Mouse (Mus musculus) layer of hippocampus, postnatal 10 days (tissue): ENCODE measurements around the gene Matn3. TPM values are rescaled to one million over a fixed set of nuclear protein-coding genes. Genes with fewer than 3 reads are reported as not detected.
A peak's percentile ranks its signal among the peaks of the same experiment; 100 is the strongest.
"Not testable (repeated sequence)": the region's sequence is repeated elsewhere in the genome, so short reads cannot be mapped to it uniquely, and the experiment has no call there.

Source experiments
- DNase-seq, 2 experiments: peaks; one replicate each; pipeline ENCODE4 v3.0.0; 2021; ENCODE audit warnings: low spot score in 2 of 2
- total RNA-seq, 2 experiments: library from RNA; stranded (reverse); gene quantifications; 2 replicates each; pipeline ENCODE4 v1.2.3; 2021

The Matn3 gene
- total RNA-seq, 2 experiments from 2014 or later, result 0.11 TPM; not detected in 1

GRCm38 (mm10) chr12:8935349-8935748 is 12.4 kb upstream of the Matn3 start:
- no peak for DNase-seq

GRCm38 (mm10) chr12:8936210-8936609 is 11.5 kb upstream of the Matn3 start:
- DNase-seq, result not testable (repeated sequence)

GRCm38 (mm10) chr12:8939490-8939889 is 8.2 kb upstream of the Matn3 start:
- DNase-seq, result no peak

- no peak for DNase-seq
Measured at GRCm38 (mm10) chr12:8940011-8941005, 7.4 kb upstream of the Matn3 start.

GRCm38 (mm10) chr12:8941131-8941615 is 6.6 kb upstream of the Matn3 start:
- no peak for DNase-seq

GRCm38 (mm10) chr12:8941699-8942392 is 5.9 kb upstream of the Matn3 start:
- no peak for DNase-seq

GRCm38 (mm10) chr12:8947163-8947562 is 566 bp upstream of the Matn3 start:
- DNase-seq, result no peak

- no peak for DNase-seq
Measured at GRCm38 (mm10) chr12:8953136-8953535, 5.4 kb downstream of the Matn3 start.

- DNase-seq, result no peak
Measured at GRCm38 (mm10) chr12:8954161-8954561, 6.4 kb downstream of the Matn3 start.

GRCm38 (mm10) chr12:8961607-8962316 is 14.0 kb downstream of the Matn3 start:
- no peak for DNase-seq

GRCm38 (mm10) chr12:8969828-8970227 is 22.1 kb downstream of the Matn3 start:
- DNase-seq, result no peak

GRCm38 (mm10) chr12:8973820-8974465 is 26.2 kb downstream of the Matn3 start, which contains the start of gene Wdr35:
Gene Wdr35 (plus strand): TSS chr12:8973892.
- DNase-seq, result peak; percentile 91 to 94

- DNase-seq, result no peak
Measured at GRCm38 (mm10) chr12:8975076-8975475, 27.3 kb downstream of the Matn3 start.

GRCm38 (mm10) chr12:8993231-8993630 is 45.5 kb downstream of the Matn3 start:
- DNase-seq, result no peak

- no peak for DNase-seq
Measured at GRCm38 (mm10) chr12:8998318-8998717, 50.6 kb downstream of the Matn3 start.

GRCm38 (mm10) chr12:9002038-9002648 is 54.4 kb downstream of the Matn3 start:
- peak; percentile 44 to 68 for DNase-seq

- DNase-seq, result no peak
Measured at GRCm38 (mm10) chr12:9007146-9007545, 59.4 kb downstream of the Matn3 start.

GRCm38 (mm10) chr12:9007811-9008210 is 60.1 kb downstream of the Matn3 start:
- DNase-seq, result no peak

GRCm38 (mm10) chr12:9010311-9010710 is 62.6 kb downstream of the Matn3 start:
- no peak for DNase-seq

- no peak for DNase-seq
Measured at GRCm38 (mm10) chr12:9016376-9016775, 68.6 kb downstream of the Matn3 start.
